Mouse (Mus musculus) intestine, embryonic 14.5 days (tissue): ENCODE results near the gene Pepd. TPM values are rescaled to one million over a fixed set of nuclear protein-coding genes. Genes with fewer than 3 reads are reported as not detected.
A peak's percentile ranks its signal among the peaks of the same experiment; 100 is the strongest.

Experiments
- ATAC-seq: fragments of 200-750 bp; cut with Nextera tagmentation; replicated peaks from 2 replicates; pipeline ENCODE4 v1.8.0; 2017; ENCODE audit warnings: low read depth, moderate number of reproducible peaks, moderate TSS enrichment, moderate library complexity; ENCODE audit not compliant: low FRiP score, low TSS enrichment
- DNase-seq: peaks from one replicate; pipeline ENCODE4 v3.0.0-alpha.2; 2018; ENCODE audit warnings: low spot score
- H3K27ac ChIP-seq: fragments of 300-500 bp; sonication (generic); 2 replicates; pipeline ENCODE4 v1.5.1; 2014; ENCODE audit warnings: low read depth, mild to moderate bottlenecking, control low read depth
- H3K27me3 ChIP-seq: fragments of 300-500 bp; sonication (generic); replicated peaks from 2 replicates; pipeline ENCODE4 v1.6.1; 2014; ENCODE audit warnings: low read length, control low read depth; ENCODE audit not compliant: control insufficient read depth, insufficient read depth
- H3K36me3 ChIP-seq: fragments of 300-500 bp; sonication (generic); 2 replicates; pipeline ENCODE4 v1.6.1; 2014; ENCODE audit warnings: low read length, control low read depth; ENCODE audit not compliant: control insufficient read depth, insufficient read depth
- H3K4me1 ChIP-seq: fragments of 300-500 bp; sonication (generic); replicated peaks from 2 replicates; pipeline ENCODE4 v1.6.1; 2014; ENCODE audit warnings: low read length, control low read depth, mixed read lengths; ENCODE audit not compliant: control insufficient read depth, insufficient read depth
- H3K4me2 ChIP-seq: fragments of 300-500 bp; sonication (generic); 2 replicates; pipeline ENCODE4 v1.6.1; 2014; ENCODE audit warnings: low read length
- H3K4me3 ChIP-seq: fragments of 300-500 bp; sonication (generic); 2 replicates; pipeline ENCODE4 v1.5.1; 2014; ENCODE audit warnings: low read depth, low read length, control low read depth, mixed read lengths
- H3K9ac ChIP-seq: fragments of 300-500 bp; sonication (generic); 2 replicates; pipeline ENCODE4 v1.6.1; 2014; ENCODE audit warnings: mild to moderate bottlenecking, low read length
- H3K9me3 ChIP-seq: fragments of 300-500 bp; sonication (generic); 2 replicates; pipeline ENCODE4 v1.6.1; 2016; ENCODE audit warnings: low read length, control low read depth; ENCODE audit not compliant: control insufficient read depth
- WGBS: fragments of 180-500 bp; shearing (Covaris S2); extraction: QIAGEN DNeasy Blood & Tissue Kit; methylation state at CpG from one replicate; pipeline ENCODE4 v1.1.7; 2014; 5-methylcytosine and 5-hydroxymethylcytosine counted together
- polyA plus RNA-seq: library from polyadenylated mRNA; unstranded; fragments of >200 nt; fragmentation: Nextera tagmentation; extraction: Ambion mirVana; gene quantifications from 2 replicates; pipeline ENCODE4 v1.2.1, GENCODE M21; 2014

Pepd gene
- polyA plus RNA-seq, 1 experiment from 2014 or later = 80.3 TPM

DNA sequence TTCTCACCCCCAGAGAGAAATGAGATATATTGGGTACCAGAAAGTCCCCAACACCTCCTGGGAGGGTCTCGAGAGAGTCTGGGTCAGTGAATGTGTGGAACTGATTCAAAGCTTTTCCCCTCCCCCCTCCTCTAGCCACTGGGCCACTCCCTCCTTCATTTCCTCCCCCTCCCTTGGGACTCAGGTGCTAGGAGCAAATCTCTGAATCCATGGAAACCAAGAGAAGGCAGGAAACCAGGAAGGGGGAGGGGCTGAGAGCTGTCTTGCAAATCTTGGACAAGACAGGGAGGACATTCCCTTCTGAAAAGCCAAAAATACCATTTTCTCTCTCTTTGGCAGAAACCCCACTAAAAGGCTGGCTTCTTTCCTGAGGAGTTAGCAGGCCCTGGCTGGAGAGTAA, 15.1 kb upstream of the Pepd start:
- ATAC-seq = 0 out of 2 replicates have a peak, but pooled peaks have one; percentile 36

DNA sequence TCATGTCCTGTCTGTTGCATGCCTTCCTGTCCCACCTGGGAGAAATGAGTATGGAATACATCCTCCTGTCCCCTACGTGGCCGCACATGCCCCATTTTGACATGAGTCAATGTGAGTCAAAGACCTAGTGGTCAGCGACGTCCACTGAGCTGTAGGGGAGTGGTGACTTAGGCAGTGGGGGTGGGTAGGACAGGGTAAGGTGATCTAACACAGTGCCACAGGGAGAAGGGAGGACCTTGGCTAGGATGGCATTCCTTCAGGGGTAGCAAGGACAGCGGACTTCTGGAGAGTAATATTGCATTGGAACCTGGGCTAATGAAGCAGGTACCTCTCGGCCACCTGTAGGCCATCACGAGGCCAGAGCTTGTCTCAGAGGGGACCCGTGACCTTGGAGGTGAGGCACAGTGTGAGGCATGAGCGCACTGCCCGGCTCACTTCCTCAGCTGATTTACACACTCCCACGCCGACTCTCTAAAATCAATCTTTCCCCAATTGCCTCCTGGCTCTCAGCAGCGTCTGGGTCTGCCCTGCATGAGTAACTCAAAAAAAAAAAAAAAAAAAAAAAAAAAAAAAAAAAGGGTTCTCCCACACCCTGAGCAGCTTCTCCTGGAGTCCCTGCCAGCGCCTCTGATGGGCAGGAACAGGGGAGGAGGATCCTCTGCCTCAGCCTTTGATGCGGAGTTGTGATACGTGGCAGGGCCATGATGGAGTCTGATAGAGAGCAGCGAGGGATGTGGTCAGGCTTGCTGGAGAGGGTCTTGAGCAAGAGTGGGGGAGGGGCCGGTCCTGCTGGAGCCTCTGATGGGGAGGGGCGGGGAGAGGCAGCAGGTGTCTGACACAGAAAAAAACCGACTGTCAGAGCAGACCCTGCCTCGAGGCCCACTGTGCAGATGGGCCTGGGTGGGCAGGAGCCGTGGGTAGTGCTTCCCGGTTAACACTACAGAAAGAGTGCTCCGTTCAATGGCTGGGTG, 1.8 kb upstream of the Pepd start:
- H3K27ac ChIP-seq = no peak overlapping the region
- H3K36me3 ChIP-seq = no peaks in the 10 kb centered on the region
- peaks cover 7% of the 10 kb centered on the region for H3K4me1 ChIP-seq
- H3K9me3 ChIP-seq = no peaks in the 10 kb centered on the region
- ATAC-seq (no peak; the same call in 1 of the 2 replicates), DNase-seq (peak; percentile 63)
- no peak overlapping the region for H3K4me2 ChIP-seq
- no peaks in the 10 kb centered on the region for H3K27me3 ChIP-seq
- WGBS = 27% methylated on average over 24 of the region's 24 CpGs
- H3K4me3 ChIP-seq = no peak overlapping the region
- H3K9ac ChIP-seq = no peak overlapping the region

More for the DNA sequence above, 15.1 kb upstream of the Pepd start:
- no peak overlapping the region for H3K4me3 ChIP-seq
- DNase-seq = no peak
- peaks cover 8% of the 10 kb centered on the region; the same call in 1 of the 2 replicates for H3K4me1 ChIP-seq
- no peak overlapping the region for H3K4me2 ChIP-seq
- 5% methylated on average over 1 of the region's 1 CpGs for WGBS
- H3K36me3 ChIP-seq = no peaks in the 10 kb centered on the region
- no peak overlapping the region for H3K9ac ChIP-seq
- no peak overlapping the region for H3K27ac ChIP-seq
- no peaks in the 10 kb centered on the region for H3K27me3 ChIP-seq
- no peaks in the 10 kb centered on the region for H3K9me3 ChIP-seq

DNA sequence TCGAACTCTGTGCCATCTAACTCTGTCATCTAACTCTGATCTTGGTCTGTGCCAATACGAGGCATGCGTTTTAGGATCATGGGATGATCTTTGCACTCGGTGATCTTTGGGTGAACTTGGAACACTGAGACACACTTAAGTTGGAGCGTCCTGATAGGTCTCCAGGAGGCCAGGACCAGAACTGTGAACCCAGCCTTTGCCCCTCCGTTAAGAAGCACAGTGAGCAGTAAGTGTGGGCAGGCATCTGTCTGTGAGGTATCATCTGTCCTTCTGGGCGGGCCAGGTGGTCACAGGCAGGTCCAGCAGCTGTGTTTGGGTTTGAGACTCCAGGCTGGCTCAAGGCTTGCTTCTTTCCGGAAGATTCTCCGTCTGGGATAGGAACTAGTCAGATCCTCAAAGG, 1.8 kb downstream of the Pepd start:
- H3K4me3 ChIP-seq = no peak overlapping the region
- 88% methylated on average over 9 of the region's 9 CpGs for WGBS
- no peaks in the 10 kb centered on the region for H3K27me3 ChIP-seq
- no peaks in the 10 kb centered on the region for H3K9me3 ChIP-seq
- DNase-seq (no peak), ATAC-seq (no peak)
- H3K4me1 ChIP-seq = peaks cover 12% of the 10 kb centered on the region
- H3K9ac ChIP-seq = no peak overlapping the region
- H3K36me3 ChIP-seq = no peaks in the 10 kb centered on the region
- no peak overlapping the region for H3K27ac ChIP-seq
- no peak overlapping the region for H3K4me2 ChIP-seq

- Histone ChIP-seq H3K27ac (no peak overlapping the region), H3K36me3 (no peaks in the 10 kb centered on the region), H3K27me3 (no peaks in the 10 kb centered on the region), H3K9me3 (no peaks in the 10 kb centered on the region), H3K4me3 (no peak overlapping the region), H3K4me2 (no peak overlapping the region), H3K9ac (no peak overlapping the region), H3K4me1 (peaks cover 12% of the 10 kb centered on the region)
- ATAC-seq (no peak), DNase-seq (no peak)
- 92% methylated on average over 5 of the region's 5 CpGs for WGBS
These were observed 3.4 kb downstream of the Pepd start for GRCm38 (mm10) chr7:34915555-34915954.

GRCm38 (mm10) chr7:34917558-34917957, 5.4 kb downstream of the Pepd start:
- H3K4me1 ChIP-seq = peaks cover 12% of the 10 kb centered on the region
- no peaks in the 10 kb centered on the region for H3K27me3 ChIP-seq
- no peak overlapping the region for H3K4me2 ChIP-seq
- H3K9ac ChIP-seq = no peak overlapping the region
- DNase-seq (no peak), ATAC-seq (no peak)
- no peak overlapping the region for H3K27ac ChIP-seq
- no peaks in the 10 kb centered on the region for H3K9me3 ChIP-seq
- 65% methylated on average over 6 of the region's 6 CpGs for WGBS
- peaks cover 5% of the 10 kb centered on the region; the same call in 1 of the 2 replicates for H3K36me3 ChIP-seq
- H3K4me3 ChIP-seq = no peak overlapping the region

- no peaks in the 10 kb centered on the region for H3K9me3 ChIP-seq
- H3K4me3 ChIP-seq = no peak overlapping the region
- no peaks in the 10 kb centered on the region for H3K27me3 ChIP-seq
- peaks cover 8% of the 10 kb centered on the region for H3K4me1 ChIP-seq
- peaks cover 5% of the 10 kb centered on the region; the same call in 1 of the 2 replicates for H3K36me3 ChIP-seq
- DNase-seq (no peak), ATAC-seq (no peak)
- no peak overlapping the region for H3K4me2 ChIP-seq
- H3K27ac ChIP-seq = no peak overlapping the region
- no peak overlapping the region for H3K9ac ChIP-seq
- WGBS = 89% methylated on average over 4 of the region's 4 CpGs
These were observed 5.8 kb downstream of the Pepd start for GRCm38 (mm10) chr7:34917998-34918397.

GRCm38 (mm10) chr7:34918416-34918815, 6.2 kb downstream of the Pepd start:
- H3K9ac ChIP-seq = no peak overlapping the region
- 77% methylated on average over 8 of the region's 8 CpGs for WGBS
- 0 out of 2 replicates have a peak, but pooled peaks cover 5% of the 10 kb centered on the region for H3K4me1 ChIP-seq
- ATAC-seq = no peak; the same call in 1 of the 2 replicates
- no peak overlapping the region for H3K4me3 ChIP-seq
- DNase-seq = no peak
- H3K27ac ChIP-seq = no peak overlapping the region
- no peaks in the 10 kb centered on the region for H3K9me3 ChIP-seq
- H3K4me2 ChIP-seq = no peak overlapping the region
- peaks cover 5% of the 10 kb centered on the region; the same call in 1 of the 2 replicates for H3K36me3 ChIP-seq
- H3K27me3 ChIP-seq = no peaks in the 10 kb centered on the region

GRCm38 (mm10) chr7:34919054-34919453, 6.9 kb downstream of the Pepd start:
- Histone ChIP-seq H3K27ac (no peak overlapping the region), H3K4me3 (no peak overlapping the region), H3K9me3 (no peaks in the 10 kb centered on the region), H3K27me3 (no peaks in the 10 kb centered on the region), H3K36me3 (peaks cover 5% of the 10 kb centered on the region; the same call in 1 of the 2 replicates), H3K4me2 (no peak overlapping the region), H3K9ac (no peak overlapping the region), H3K4me1 (0 out of 2 replicates have a peak, but pooled peaks cover 5% of the 10 kb centered on the region)
- WGBS = 57% methylated on average over 5 of the region's 5 CpGs
- peak; percentile 53; the same call in 1 of the 2 replicates for ATAC-seq
- no peak for DNase-seq
